Mouse (Mus musculus) megakaryocyte, embryonic 14.5 days (primary cell): ENCODE measurements around the gene Nfkb1.

Experiments used
- FLI1 ChIP-seq: IDR thresholded peaks from 2 replicates; pipeline ENCODE4 v1.6.1; 2012; ENCODE audit warnings: low read length, inconsistent platforms, mixed read lengths
- GATA1 ChIP-seq: IDR thresholded peaks from 3 replicates; pipeline ENCODE4 v1.6.1; 2012; ENCODE audit warnings: mixed read lengths, low read length, inconsistent platforms, borderline replicate concordance

- no peak for TF ChIP-seq GATA1
- TF ChIP-seq FLI1 = no peak
Measured at GRCm38 (mm10) chr3:135604626-135605417, 86.5 kb downstream of the Nfkb1 start.
